Mouse (Mus musculus) adrenal gland, postnatal 10 days (tissue): ENCODE measurements around the gene Grin2b. TPM values are rescaled to one million over a fixed set of nuclear protein-coding genes. Genes with fewer than 3 reads are reported as not detected.
"Not testable (repeated sequence)": the region's sequence is repeated elsewhere in the genome, so short reads cannot be mapped to it uniquely, and the experiment has no call there.

Experiments
- DNase-seq: peaks from one replicate; pipeline ENCODE4 v3.0.0; 2021; ENCODE audit warnings: mixed read lengths
- microRNA-seq: library from miRNA; unstranded; fragments of <30 nt; microRNA quantifications from one replicate; pipeline ENCODE4 v1.2.0, GENCODE M21; 2021
- total RNA-seq, 2 experiments: library from RNA; stranded (reverse); gene quantifications; 2 replicates each; pipeline ENCODE4 v1.2.3; 2021

The Grin2b gene
- total RNA-seq, 2 experiments from 2014 or later, result 0.27 to 0.55 TPM

- DNase-seq, result no peak
Measured at GRCm38 (mm10) chr6:135692533-135692932, 480.8 kb downstream of the Grin2b start.

GRCm38 (mm10) chr6:135691561-135691960 lies 481.8 kb downstream of the Grin2b start:
- no peak for DNase-seq

- DNase-seq, result peak; percentile 10
Measured at GRCm38 (mm10) chr6:135687926-135688325, 485.4 kb downstream of the Grin2b start.

- no peak for DNase-seq
Measured at GRCm38 (mm10) chr6:135684206-135684605, 489.1 kb downstream of the Grin2b start.

GRCm38 (mm10) chr6:135681423-135681822 lies 491.9 kb downstream of the Grin2b start:
- not testable (repeated sequence) for DNase-seq

GRCm38 (mm10) chr6:135680105-135680710 lies 493.1 kb downstream of the Grin2b start:
- no peak for DNase-seq

- DNase-seq, result no peak
Measured at GRCm38 (mm10) chr6:135674380-135674779, 498.9 kb downstream of the Grin2b start.

- DNase-seq, result no peak
Measured at GRCm38 (mm10) chr6:135672003-135672402, 501.3 kb downstream of the Grin2b start.

Small RNA genes within 50 kb of the gene (microRNA-seq; reads per million reads assigned to microRNA genes)
- not detected for gene Gm22892

Other genes with a start within 250 kb of the Grin2b start
- gene Gm8994, start 154.0 kb upstream of the Grin2b start, total RNA-seq, result not detected
- not detected for gene E330021D16Rik, start 242.1 kb upstream of the Grin2b start, total RNA-seq